Mouse (Mus musculus) thymus, postnatal 14 days (tissue): ENCODE results near the gene Gm20388.
"Not testable (repeated sequence)": the region's sequence is repeated elsewhere in the genome, so short reads cannot be mapped to it uniquely, and the experiment has no call there.

Experiments
- DNase-seq: peaks from one replicate; pipeline ENCODE4 v3.0.0; 2021

The Gm20388 gene

GRCm38 (mm10) chr8:122551265-122552051, 2640.8 kb downstream of the Gm20388 start, which contains the start of gene Piezo1:
Gene Piezo1, minus strand, starts transcription at chr8:122551329.
- peak; percentile 95 for DNase-seq

- no peak for DNase-seq
Observed at GRCm38 (mm10) chr8:122554786-122555185, 2644.1 kb downstream of the Gm20388 start.

- peak; percentile 92 for DNase-seq
Observed at GRCm38 (mm10) chr8:122556030-122557009, 2645.7 kb downstream of the Gm20388 start.

GRCm38 (mm10) chr8:122557248-122558038, 2646.8 kb downstream of the Gm20388 start:
- peak; percentile 58 for DNase-seq

GRCm38 (mm10) chr8:122558671-122559349, 2648.2 kb downstream of the Gm20388 start:
- no peak for DNase-seq

- DNase-seq = peak; percentile 57
Observed at GRCm38 (mm10) chr8:122561199-122561598, 2650.6 kb downstream of the Gm20388 start.

GRCm38 (mm10) chr8:122564363-122565352, 2654.0 kb downstream of the Gm20388 start:
- DNase-seq = no peak

- DNase-seq = peak; percentile 15
Observed at GRCm38 (mm10) chr8:122566766-122567165, 2656.1 kb downstream of the Gm20388 start.

- peak; percentile 97 for DNase-seq
Observed at GRCm38 (mm10) chr8:122567361-122568108, 2656.9 kb downstream of the Gm20388 start, which contains the start of gene Cdt1. Gene Cdt1, plus strand, starts transcription at chr8:122568015.

GRCm38 (mm10) chr8:122568109-122568504, 2657.5 kb downstream of the Gm20388 start:
- DNase-seq = peak; percentile 79

- DNase-seq = peak; percentile 64
Observed at GRCm38 (mm10) chr8:122568881-122569309, 2658.3 kb downstream of the Gm20388 start.

GRCm38 (mm10) chr8:122569329-122569728, 2658.7 kb downstream of the Gm20388 start:
- DNase-seq = peak; percentile 30

GRCm38 (mm10) chr8:122569996-122570395, 2659.4 kb downstream of the Gm20388 start:
- DNase-seq = no peak

GRCm38 (mm10) chr8:122571153-122571552, 2660.5 kb downstream of the Gm20388 start:
- no peak for DNase-seq

- no peak for DNase-seq
Observed at GRCm38 (mm10) chr8:122571750-122572267, 2661.2 kb downstream of the Gm20388 start.

GRCm38 (mm10) chr8:122572751-122573150, 2662.1 kb downstream of the Gm20388 start:
- DNase-seq = no peak

- not testable (repeated sequence) for DNase-seq
Observed at GRCm38 (mm10) chr8:122573176-122573575, 2662.5 kb downstream of the Gm20388 start.

- DNase-seq = no peak
Observed at GRCm38 (mm10) chr8:122573577-122573976, 2662.9 kb downstream of the Gm20388 start.

GRCm38 (mm10) chr8:122574264-122574663, 2663.6 kb downstream of the Gm20388 start:
- no peak for DNase-seq
